Mouse (Mus musculus): ENCODE data around the gene Rufy1.
A peak's percentile ranks its signal among the peaks of the same experiment; 100 is the strongest.
"Not testable (repeated sequence)": the region's sequence is repeated elsewhere in the genome, so short reads cannot be mapped to it uniquely, and the experiment has no call there.

Gene Rufy1

DNA sequence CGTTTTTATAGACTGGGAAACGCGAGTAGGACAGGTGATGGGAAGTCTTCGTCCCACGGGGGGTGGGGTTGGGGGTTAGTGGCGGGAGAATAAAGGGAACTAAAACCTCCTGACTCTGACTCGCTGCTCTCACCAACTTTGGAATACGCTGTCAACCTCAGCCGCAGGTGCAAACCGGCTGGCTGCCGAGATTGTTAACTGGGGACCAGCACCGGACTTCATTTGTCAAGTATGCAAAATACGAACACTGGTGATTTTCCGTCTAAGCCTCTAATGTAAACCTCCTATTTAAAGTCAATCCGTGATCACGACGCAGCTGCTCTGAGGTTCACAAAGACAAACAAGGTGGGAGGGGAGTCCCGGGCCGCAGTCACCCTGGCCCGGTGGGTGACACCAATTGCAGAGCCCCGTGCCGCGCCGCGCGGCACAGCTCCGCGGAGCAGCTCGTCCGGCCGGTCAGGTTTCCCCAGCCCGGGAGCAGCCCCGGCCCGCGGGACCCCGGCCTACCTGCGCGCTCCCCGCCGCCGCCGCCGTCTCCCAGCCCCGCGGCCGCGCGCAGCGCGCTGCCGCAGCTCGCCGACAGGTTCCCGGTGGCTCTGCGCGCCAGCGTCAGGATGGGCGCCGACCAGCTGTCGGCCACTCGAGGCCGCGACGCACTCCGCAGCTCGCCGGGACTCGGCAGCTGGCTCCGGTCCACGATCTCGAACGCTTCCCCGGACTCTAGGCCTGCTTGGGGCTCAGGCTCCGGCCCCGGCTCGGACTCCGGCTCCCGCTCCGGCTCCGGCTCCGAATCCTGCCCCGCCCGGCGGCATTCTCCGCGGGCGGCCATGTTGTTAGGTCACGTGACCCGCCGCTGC, at the start of gene Rufy1:
Rufy1 (minus strand) TSS at position 849 of the 857 bp plus-strand sequence.
- peak; percentile 63 for DNase-seq (ENCODE audit: low spot score)

DNA sequence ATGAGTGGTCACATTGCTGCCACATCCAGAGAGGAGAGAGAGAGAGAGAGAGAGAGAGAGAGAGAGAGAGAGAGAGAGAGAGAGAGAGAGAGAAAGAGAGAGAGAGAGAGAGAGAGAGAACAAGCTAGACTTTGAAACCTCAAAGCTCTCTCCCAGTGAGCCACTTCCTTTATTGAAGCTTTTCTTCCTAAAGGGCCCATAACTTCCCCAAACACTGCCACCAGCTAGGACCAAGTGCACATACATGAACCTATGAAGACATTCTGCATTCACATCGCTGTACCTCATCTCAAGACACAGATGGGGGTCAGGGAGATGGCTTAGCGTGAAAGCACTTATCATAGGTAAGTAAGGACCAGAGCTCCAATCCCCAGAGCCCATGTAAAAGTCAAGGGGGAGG, 47.1 kb upstream of the Rufy1 start:
- DNase-seq (ENCODE audit: low spot score), result no peak

DNA sequence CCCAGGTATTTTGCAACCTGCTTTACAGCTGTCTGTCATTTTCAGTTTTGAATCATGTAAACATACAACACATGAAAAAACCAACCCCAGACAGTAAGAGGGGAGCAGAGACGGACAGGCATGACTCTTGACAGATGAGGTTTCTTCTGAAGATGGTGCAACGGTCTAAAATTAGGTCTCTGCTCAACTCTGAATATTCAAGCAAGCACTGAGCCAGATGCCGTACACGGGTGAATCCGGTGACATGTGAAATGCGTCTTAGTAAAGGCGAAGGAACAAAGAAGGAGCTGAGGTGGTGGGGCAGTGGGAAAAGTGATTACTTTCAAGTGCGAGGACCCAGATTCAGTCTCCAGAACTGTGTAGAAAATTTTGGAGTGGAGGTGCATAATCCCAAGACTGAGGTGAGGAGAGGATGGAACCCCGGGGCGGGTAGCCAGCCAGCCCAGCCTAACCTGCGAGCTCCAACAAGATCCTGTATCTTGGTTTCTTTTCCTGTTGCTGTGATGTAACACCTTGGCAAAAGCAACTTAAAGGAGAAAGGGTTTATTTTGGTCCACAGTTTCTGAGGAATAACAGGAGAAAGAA, 46.7 kb upstream of the Rufy1 start:
- DNase-seq (ENCODE audit: low spot score), result no peak

DNA sequence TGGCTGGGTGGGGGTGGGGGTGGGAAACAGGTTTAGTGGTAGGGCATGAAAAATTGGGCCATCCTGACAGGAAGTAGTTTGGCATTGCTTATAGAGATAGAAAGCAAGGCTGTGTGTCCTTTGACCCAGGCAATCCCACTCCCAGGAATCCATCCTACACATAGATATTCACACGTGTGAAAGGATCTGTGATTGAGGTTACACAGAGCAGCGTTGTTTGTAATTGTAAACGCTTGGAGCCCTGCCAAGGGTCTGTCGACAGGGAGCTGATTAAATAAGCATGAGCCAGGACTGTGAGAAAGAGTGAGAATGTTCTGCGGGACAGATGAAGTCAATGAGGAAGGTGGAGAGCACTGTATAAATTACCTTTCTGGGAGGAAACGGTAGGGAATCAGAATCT, 46.0 kb upstream of the Rufy1 start:
- no peak for DNase-seq (ENCODE audit: low spot score)

DNA sequence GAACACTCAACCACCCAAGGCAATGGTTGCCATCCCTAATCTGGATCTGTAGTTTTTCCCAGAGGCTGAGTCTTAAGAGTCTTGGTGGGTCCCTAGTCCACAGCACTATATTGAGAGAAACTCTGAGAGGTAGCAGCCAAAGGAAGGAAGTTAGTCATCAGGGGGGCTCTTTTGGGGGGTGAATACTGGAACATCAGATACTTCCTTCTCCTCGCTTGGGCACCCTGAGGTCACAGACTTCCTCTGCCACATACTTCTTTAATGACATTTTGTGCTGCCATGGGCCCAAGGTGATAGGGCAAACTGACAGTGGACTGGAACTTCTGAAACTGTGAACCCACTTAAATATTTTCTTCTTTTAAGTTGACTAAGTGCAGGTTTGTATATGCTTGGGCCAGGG, 43.0 kb upstream of the Rufy1 start:
- no peak for DNase-seq (ENCODE audit: low spot score)

DNA sequence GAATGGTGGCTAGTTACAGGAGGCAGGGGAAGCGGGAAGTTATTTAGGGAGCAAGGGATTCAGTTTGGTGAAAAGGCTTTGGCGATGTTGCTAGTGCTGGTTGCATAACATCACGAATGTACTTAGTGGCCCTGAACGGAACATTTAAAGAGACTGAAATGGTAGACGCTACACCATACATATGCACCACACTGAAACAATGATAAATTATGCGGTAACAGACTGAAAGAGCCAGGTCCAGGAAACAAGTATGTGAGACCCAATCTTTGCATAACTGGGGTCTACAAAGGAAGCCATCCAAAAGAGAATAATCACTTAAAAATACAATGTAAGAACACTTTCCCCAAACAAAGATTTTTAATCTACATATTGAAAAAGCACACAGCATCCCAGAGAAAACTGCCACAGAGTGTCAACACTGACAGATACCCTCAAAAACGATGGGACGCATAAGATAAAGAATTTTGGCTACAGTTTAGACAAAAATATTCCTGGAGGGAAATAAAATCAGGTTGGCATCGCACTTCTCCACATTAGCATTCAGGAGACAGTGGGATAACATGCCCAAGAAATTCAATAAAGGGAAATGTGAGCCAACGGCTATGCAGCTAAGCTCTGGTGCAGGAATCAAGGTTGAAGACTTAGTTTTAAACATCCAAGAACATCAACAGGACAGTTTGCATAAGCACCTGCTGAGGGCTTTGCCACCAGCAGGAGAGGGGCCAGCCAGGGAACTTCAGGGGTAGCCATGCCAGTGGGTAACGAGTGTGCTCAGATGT, 41.4 kb upstream of the Rufy1 start:
- no peak for DNase-seq (ENCODE audit: low spot score)

DNA sequence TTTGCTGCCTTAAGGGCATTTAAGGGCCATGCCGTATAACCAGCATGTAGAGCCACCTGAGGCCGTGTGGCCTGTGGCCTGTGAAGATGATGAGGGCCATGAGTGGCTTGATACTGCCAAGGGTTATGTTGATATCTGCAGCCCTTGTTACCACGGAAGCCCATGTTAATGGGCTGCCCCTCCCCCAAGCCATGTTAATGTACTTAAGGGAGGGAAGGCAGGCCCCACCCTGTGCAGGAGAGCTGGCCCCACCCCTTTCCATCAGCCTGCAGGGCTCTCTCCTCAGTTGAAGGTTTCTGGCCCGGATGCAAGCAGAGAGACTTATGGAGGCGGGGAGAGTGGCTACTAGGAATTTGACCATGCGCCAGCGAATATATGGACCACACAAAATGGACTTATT, 30.6 kb upstream of the Rufy1 start:
- DNase-seq (ENCODE audit: low spot score), result no peak

DNA sequence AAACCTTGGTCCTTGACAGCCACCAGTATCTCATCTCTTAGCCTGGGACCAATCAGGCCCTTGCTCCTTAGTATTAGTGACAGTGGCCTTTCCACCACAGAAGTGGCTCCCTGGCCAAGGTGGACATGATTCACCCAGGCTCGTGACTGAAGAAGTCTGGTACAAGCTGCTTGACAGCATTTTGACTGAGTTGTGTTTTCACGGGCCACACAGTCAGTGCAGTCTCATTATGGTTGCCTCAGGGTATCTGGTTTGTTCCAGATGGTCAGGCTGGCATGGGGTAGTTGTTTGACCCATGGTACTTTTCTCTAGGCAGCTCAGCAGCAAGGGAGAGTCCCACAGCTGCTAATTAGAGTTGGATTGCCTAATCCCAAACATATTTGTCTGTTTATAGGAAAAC, 28.3 kb upstream of the Rufy1 start:
- no peak for DNase-seq (ENCODE audit: low spot score)

DNA sequence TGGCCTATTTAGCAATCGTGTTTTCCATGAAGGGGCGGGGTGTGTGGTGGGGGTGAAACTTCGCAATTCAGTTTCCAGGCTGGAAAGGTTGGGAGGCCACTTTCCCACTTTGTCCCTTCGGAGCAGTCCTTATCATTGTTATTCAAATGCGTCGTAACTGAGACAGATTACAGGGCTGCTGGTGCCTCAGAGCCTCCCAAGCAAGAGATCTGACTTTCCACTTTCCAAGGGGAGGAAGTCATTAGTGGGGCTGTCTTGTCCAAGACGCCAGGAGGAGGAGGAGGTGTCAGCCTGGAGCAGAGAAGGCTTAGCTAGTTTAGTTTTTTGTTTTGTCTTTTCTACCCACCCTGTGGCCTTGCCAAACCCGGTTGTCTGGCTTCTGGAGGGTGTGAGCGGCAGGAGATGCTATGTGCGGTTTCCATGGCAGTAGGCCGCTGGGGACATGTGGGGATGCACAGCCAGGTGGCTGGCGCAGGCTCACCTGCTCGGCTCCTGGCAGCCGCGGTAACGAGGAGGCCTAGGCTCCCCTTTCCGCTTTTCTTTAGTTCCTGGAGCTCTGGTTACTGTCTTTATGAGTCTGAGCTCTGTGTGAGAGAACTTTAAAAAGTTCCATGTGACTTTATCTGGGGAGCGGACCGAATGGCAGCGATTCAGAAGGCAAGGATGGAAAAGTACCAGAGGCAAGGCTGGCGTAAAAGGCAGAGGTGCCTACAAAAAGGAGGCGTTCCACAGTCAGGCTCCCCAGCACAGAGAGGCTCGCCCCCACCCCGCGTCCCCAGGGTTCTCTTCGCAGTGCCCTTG, 26.4 kb upstream of the Rufy1 start:
- DNase-seq (ENCODE audit: low spot score), result no peak

DNA sequence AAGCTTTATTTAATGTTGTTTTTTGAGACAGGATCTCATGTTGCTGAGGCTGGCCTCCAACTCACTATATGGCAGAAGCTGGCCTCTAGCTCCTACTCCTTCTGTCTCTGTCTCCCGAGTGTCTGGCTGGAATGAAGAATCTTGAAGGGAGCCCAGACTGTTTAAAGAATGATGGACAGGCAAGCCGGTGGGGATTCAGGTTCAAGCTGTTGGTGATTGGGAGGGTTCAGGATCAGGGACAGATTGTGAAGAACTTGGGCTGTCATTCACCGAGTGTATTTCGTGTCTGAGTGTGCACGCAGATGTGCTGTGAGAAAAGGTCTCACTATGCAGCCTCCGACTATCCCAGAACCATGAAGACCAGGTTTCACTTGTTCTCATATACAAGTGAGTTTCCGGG, 25.5 kb upstream of the Rufy1 start:
- no peak for DNase-seq (ENCODE audit: low spot score)

DNA sequence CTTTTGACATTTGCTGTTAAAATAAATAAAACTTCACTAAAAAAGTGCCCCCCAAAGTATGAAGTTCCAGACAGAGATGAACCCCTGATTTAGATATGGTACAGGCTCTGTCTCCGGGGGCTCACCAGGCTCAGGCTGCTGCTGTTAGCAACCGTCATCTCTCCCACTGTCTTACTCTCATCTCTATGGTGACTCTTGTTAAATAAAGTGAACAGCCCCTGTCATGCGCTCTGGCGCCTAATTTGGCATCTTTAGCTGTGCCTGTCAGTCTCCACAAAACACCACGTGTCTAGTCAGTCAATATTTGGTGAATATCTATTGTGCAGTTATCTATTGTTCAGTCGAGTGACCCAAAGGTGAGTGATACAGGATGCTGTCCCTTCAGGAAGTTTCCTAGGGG, 24.0 kb upstream of the Rufy1 start:
- DNase-seq (ENCODE audit: low spot score), result no peak

DNA sequence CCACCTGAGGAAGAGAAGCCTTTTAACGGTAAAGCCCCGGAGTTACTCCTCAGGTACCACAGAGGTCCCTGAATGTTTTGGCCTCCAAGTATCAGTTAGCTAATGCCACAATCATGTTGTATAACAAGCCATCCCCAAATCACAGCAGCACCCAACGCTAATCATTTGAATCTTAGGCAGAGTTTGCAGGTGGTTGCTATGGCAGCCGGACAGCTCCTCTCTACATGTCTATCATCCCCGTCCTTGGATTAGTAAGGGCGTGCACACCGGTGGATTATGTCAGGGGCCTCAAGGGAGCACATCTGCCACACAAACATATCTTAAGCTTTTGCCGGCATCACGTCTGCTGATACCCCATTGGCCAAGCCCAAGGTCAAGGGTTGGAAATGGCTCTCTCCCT, 19.3 kb upstream of the Rufy1 start:
- no peak for DNase-seq (ENCODE audit: low spot score)

DNA sequence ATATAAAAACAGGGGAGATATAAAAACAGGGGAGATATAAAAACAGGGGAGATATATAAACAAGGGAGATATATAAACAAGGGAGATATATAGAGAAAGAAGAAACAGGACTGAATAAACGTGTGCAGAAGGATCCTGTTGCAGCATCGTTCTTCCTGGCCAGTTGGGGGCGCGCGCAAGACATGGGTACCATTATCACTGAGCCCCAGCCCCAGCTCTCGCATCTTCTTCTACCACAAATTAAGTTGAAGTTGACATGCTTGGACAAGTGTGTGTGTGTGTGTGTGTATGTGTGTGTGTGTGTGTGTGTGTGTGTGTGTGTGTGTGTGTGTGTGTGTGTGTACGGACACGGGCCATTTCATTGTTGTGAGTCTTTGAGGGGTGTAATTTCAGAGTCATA, 17.2 kb upstream of the Rufy1 start:
- DNase-seq (ENCODE audit: low spot score), result not testable (repeated sequence)

DNA sequence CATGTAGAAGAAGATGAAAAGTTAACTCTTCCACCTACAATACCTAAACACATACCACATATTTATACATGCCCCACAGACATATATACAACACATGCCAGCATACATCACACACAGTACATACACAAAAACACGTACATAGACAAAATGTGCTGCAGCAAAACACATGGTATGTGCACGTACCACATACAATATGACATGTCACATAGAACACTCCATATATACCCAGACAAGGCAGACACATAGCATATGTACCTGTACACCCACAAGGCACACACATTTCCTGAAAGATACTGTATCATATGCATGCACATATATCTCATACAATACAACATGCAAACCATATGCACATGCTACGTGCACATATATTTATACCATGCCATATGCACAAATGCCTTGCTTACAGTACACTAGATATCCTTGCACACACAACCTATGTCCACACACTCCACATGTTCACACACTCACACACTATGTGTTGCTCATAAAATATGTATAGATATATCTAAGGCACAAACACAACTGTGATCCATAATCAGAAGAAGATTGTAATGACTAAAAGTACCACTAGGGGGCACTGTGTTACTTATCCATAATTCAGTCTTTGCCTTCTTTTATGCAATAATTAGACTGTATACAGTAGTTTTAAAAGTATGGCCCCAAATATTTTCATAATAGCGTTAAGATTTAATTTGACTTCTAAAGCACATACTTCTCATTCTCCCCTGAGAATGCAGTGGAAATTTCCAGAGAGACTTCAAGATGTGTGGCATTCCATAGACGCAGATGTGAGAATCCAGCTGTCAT, 12.5 kb upstream of the Rufy1 start:
- peak; percentile 85 for DNase-seq (ENCODE audit: low spot score)

DNA sequence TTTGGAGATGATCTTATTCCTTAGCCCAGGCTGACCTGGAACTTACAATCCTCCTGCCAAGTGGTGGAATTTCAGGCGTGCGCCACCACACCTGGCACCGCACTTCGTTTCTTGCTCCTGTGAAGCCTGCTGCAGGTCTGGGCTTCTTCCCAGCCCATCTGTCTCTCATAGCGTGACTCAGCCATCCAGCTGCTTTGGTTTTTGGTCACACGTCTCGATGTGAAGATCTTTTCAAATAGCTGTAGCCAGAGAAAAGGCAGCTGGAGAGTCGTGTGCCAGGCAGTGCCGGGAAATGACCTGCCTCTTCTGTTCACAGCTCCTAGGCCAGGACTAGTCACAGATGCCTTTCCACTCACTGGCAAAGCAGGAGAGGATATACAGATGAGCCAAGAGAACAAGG, 10.7 kb upstream of the Rufy1 start:
- no peak for DNase-seq (ENCODE audit: low spot score)

DNA sequence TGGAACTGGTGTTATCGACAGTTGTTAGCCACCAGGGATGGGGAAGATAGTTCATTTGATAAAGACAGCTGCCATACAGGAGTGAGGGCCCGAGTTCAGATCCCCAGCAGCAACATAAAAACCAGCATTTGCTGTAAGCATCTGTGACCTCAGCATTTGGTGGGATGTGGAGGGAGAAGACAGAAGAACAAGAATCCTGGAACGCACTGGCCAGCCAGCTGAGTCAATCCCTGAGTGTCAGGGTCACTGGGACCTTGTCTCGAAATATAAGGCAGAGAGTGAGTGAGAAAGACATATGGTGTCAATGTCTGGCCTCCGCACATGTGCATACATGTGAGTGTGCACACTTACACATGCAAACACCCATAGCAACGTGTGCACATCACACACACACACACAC, 9.8 kb upstream of the Rufy1 start:
- no peak for DNase-seq (ENCODE audit: low spot score)

DNA sequence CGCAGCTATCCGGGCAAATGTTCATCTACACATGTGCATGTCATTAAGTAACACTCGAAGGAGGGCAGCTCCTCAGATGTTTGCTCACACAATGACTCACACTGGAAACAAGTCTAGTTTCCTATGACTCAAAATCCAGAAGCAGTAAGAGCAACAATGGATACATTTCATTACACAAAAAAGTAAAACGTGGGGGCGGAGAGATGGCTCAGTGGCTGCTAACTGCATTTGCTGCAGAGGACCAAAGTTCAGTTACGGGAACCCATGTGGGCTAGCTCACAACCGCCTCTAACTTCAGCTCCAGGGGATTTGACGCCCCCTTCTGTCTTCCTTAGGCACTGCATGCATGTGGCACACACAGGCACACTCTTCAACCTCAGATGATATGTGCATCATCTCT, 8.9 kb upstream of the Rufy1 start:
- DNase-seq (ENCODE audit: low spot score), result no peak

DNA sequence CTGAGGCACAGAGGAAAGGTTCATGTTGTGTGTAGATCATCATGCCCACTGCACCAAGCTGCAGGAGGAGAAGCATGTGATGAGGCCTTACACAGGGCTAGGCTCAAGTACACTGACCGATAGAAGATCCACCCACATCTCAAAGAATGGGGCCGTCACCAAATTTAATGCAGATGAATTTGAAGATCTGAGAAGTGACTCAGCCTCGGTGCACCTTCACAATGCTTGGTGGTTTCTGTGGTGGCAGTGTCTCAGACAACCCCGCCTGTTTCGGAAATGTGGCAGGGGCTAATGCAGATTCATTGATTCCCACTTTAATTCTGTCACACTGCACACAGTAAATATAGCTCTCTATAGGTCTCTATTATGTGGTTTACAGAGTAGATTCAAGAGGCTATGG, 2.0 kb upstream of the Rufy1 start:
- DNase-seq (ENCODE audit: low spot score), result no peak

DNA sequence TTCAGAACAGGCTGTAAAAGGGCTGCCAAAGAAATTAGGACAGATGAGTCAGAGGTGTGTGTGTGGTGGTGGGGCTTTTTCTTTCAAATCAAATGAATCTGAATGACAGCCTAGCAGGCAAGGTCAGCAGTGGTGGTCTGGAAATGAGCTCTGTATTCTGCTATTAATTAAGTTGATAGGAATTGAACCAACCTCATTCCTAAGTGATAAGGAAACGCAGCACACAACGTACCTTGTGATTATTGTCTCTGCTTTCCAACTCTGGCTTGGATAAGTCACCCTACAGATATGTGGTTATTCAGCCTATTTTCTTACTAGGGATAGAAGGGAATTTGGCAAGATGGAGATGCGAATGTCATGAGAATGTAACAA, 1.1 kb upstream of the Rufy1 start:
- no peak for DNase-seq (ENCODE audit: low spot score)

DNA sequence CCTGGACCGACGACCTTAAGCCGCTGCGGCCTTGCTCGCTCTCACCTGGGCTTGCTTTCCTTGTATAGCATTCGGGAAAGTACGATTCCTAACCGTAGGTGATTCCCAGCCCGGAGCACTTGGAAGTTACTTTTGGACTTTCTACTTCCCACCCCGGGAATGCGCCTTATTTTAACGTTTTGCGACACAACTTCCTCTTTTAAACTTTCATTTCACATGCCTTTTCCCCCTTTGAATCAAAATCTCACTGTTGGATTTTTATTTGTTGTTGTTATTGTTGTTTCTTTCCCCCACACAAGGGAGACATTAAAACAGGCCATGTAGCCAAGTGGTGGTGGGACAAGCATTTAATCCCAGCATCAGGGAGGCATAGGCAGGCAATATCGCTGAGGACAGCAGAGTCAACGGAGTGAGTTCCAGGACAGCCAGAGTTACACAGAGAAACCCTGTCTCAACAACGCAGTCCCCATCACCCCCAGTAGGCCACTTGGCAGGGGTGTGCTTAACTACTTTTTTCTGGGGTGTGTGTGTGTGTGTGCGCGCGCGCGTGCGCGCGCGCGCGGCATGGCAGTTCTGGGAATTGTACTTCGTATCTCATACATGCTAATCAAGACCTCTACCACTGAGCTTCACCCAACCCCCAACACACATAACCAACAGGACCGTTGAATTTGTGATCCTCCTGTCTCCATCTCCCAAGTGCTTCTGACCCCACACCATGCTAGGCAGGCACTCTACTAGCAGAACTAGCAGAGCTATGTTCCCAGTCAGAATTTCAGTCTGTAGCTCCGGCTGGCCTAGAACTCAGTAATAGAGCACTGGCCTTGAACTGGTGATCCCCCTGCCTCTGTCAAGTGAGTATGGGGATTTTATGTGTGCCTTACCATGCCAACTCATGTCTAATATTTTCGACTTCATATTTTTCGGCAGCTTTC, 476 bp upstream of the Rufy1 start:
- DNase-seq (ENCODE audit: low spot score), result no peak
